Mouse (Mus musculus) ovary, postnatal 14 days (tissue): ENCODE measurements at regions not wholly inside any gene's neighbourhood (a gene's known extent, or its start where the extent isn't known, plus 50 kb on each side); places are given as distances from the start of the nearest gene placed in this dataset.
A peak's percentile ranks its signal among the peaks of the same experiment; 100 is the strongest.
"Not testable (repeated sequence)": the region's sequence is repeated elsewhere in the genome, so short reads cannot be mapped to it uniquely, and the experiment has no call there.

ENCODE experiments used
- DNase-seq: peaks from one replicate; pipeline ENCODE4 v3.0.0; 2022; ENCODE audit warnings: low spot score

- no peak for DNase-seq
Measured at GRCm38 (mm10) chr7:137979361-137979760, 418.2 kb downstream of the Tcerg1l start.

GRCm38 (mm10) chr7:138005806-138006205 lies 391.7 kb downstream of the Tcerg1l start:
- no peak for DNase-seq

DNA sequence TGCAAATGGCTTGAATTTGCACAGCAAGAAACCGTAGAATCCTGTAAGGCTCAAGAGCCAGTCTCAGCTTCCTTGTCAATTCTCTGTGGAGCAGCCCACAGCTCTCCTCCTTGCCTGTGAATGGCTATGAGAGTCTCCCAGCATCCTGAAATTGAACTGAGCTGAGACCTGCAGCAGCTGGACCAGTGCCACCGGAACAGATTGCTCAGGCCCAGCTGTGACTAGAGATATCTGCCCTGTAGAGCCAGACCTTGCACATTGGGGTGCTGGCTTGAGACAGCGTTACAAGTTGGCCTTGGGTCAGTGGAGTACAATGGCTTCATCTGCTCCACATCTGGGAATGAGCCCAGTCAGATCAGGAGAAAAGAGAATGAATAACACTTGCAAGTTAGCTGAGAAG lies 390.6 kb downstream of the Tcerg1l start:
- no peak for DNase-seq

DNA sequence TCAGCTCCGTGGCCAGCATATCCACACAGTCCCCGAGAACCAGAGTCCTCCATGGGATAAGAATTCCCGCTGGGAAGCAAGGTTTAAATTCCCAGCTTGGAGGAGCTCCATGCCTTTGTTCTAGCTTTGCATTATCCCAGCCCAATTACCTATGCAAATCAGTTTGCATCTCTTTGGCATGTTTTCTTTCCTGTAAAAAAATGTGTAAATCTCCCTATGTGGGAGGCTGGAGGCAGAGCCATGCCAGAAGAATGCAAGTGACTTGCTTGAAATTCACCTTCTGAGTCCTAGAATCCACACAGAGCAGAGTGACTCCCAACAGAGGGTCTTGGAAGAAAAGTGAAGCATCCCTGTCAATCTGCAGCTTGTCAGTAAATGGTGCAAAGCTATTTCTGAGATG lies 388.9 kb downstream of the Tcerg1l start:
- DNase-seq, result no peak

DNA sequence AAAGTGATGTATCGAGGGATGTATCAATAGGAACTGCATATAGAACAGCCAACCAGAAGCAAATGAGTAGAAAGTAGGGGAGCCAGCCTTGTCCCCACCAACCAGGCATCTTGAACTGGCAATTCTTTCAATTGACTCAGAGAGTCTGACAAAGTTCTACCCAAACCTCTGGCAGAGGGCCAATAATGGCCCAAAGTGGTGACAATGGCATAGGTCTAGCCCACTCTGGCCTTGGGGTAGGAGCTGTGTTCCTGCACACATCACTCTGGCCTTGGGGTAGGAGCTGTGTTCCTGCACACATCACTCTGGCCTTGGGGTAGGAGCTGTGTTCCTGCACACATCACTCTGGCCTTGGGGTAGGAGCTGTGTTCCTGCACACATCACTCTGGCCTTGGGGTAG lies 373.5 kb downstream of the Tcerg1l start:
- DNase-seq, result not testable (repeated sequence)

GRCm38 (mm10) chr7:138051696-138052095 lies 345.8 kb downstream of the Tcerg1l start:
- DNase-seq, result no peak

DNA sequence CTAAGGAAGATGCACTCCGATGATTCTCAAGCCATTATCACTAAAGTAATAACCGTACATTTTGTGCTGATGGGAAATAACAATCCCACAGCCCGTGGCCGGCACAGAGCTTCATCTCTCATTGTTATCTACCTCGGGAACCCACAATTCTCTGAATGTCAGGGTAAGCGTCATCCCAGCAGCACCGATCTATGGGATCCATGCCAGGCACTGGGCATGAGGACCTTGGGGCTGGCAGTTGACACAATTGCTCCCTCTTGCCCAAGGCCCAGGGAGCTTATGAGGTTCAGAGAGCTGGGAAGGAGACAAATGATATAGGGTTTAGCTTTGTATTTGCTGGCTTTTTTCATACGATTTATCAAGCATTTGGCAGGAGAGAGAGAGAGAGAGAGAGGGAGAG lies 342.8 kb downstream of the Tcerg1l start:
- DNase-seq, result no peak

GRCm38 (mm10) chr7:138061116-138061515 lies 336.4 kb downstream of the Tcerg1l start:
- DNase-seq, result no peak

DNA sequence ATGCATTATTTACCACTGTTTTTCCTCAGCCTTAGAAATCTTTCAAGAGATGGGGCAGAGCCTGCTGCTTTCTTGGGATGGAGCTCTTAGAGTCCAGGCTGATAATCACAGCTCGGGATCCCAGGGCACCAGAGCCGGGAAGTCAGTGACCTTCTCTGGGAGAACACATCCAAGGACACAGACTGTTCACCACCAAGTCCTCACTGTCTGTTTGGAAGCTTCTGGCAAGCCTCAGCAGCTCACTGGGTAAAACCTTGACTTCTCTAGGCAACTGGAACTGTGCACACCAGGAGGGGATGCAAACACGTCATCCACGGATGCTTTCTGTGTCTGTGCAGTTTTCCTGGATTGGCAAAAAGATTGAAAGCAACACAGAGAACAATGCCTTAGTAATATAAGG lies 330.6 kb downstream of the Tcerg1l start:
- DNase-seq, result no peak

GRCm38 (mm10) chr7:138075231-138075630 lies 322.3 kb downstream of the Tcerg1l start:
- no peak for DNase-seq

GRCm38 (mm10) chr7:138083980-138084379 lies 313.6 kb downstream of the Tcerg1l start:
- DNase-seq, result peak; percentile 92

GRCm38 (mm10) chr7:138107471-138108210 lies 289.9 kb downstream of the Tcerg1l start:
- DNase-seq, result no peak

- DNase-seq, result no peak
Measured at GRCm38 (mm10) chr7:138121497-138121896, 276.0 kb downstream of the Tcerg1l start.

DNA sequence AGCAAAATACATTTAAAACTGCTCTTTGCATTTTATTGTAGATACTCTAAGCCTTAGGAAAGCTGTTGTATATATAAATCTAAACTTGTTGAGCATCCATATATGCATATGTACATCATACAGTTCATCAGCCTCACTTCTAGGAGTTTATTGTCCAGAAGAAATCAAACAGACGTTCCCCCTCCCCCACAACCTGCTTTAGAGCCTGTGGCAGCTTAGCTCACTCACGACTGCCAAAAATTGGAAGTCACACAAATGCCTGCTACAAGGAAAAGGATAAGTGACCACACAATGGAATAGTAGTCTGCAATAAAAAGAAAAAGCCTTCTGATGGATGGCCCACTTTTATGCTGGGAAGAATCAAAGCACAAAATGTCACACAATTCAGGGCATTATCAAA lies 267.8 kb downstream of the Tcerg1l start:
- DNase-seq, result no peak

GRCm38 (mm10) chr7:138133427-138133826 lies 264.1 kb downstream of the Tcerg1l start:
- no peak for DNase-seq

DNA sequence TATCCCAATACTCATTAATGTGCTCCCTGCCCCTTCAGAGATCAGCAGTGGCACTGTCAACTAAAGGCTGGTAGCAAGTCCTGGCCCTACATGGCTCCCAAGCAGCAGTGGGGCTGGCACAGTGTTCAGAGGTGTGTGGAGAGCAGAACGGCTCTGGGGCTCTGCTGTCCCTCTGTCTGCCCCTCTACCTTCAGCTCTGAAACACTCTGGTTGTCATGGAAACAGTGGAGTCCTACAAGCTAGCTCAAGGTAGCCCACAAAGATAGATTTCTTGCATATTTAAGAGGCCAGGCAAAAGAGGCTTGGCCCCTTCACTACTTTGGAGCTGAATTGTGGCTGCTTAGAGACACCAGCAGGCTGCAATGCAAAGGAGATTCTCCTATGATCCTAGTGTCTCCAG lies 259.6 kb downstream of the Tcerg1l start:
- DNase-seq, result no peak

- no peak for DNase-seq
Measured at GRCm38 (mm10) chr7:138139766-138140165, 257.8 kb downstream of the Tcerg1l start.

GRCm38 (mm10) chr7:138149496-138149895 lies 248.0 kb downstream of the Tcerg1l start:
- no peak for DNase-seq

GRCm38 (mm10) chr7:138153455-138154167 lies 243.9 kb downstream of the Tcerg1l start:
- no peak for DNase-seq
